Mouse (Mus musculus) heart, embryonic 15.5 days (tissue): ENCODE results near the gene Gtf3c2. TPM values are rescaled to one million over a fixed set of nuclear protein-coding genes. Genes with fewer than 3 reads are reported as not detected.
A peak's percentile ranks its signal among the peaks of the same experiment; 100 is the strongest.

ENCODE experiments used
- ATAC-seq: fragments of 200-750 bp; cut with Nextera tagmentation; replicated peaks from 2 replicates; pipeline ENCODE4 v1.8.0; 2017; ENCODE audit warnings: low read depth, moderate TSS enrichment; ENCODE audit not compliant: insufficient number of reproducible peaks, insufficient read depth, low FRiP score
- H3K27ac ChIP-seq: fragments of 300-500 bp; sonication (generic); 2 replicates; pipeline ENCODE4 v1.5.1; 2015; ENCODE audit warnings: mild to moderate bottlenecking, inconsistent platforms
- H3K27me3 ChIP-seq: fragments of 300-500 bp; sonication (generic); 2 replicates; pipeline ENCODE4 v1.6.1; 2015; ENCODE audit warnings: inconsistent platforms
- H3K36me3 ChIP-seq: fragments of 300-500 bp; sonication (generic); 2 replicates; pipeline ENCODE4 v1.6.1; 2015; ENCODE audit warnings: mild to moderate bottlenecking, inconsistent platforms
- H3K4me1 ChIP-seq: fragments of 300-500 bp; sonication (generic); replicated peaks from 2 replicates; pipeline ENCODE4 v1.6.1; 2015; ENCODE audit warnings: inconsistent platforms
- H3K4me2 ChIP-seq: fragments of 300-500 bp; sonication (generic); 2 replicates; pipeline ENCODE4 v1.6.1; 2015; ENCODE audit warnings: inconsistent platforms, mild to moderate bottlenecking, moderate library complexity
- H3K4me3 ChIP-seq: fragments of 300-500 bp; sonication (generic); 2 replicates; pipeline ENCODE4 v1.5.1; 2015; ENCODE audit warnings: mild to moderate bottlenecking, inconsistent platforms
- H3K9ac ChIP-seq: fragments of 300-500 bp; sonication (generic); 2 replicates; pipeline ENCODE4 v1.6.1; 2015; ENCODE audit warnings: mild to moderate bottlenecking, inconsistent platforms
- H3K9me3 ChIP-seq: fragments of 300-500 bp; sonication (generic); replicated peaks from 2 replicates; pipeline ENCODE4 v1.6.1; 2016; ENCODE audit warnings: inconsistent platforms
- WGBS: fragments of 180-500 bp; shearing (Covaris S2); methylation state at CpG from one replicate; pipeline ENCODE4 v1.1.7; 2015; ENCODE audit warnings: mixed read lengths; 5-methylcytosine and 5-hydroxymethylcytosine counted together
- polyA plus RNA-seq: library from polyadenylated mRNA; unstranded; fragments of >200 nt; fragmentation: Nextera tagmentation; extraction: Ambion mirVana; gene quantifications from 2 replicates; pipeline ENCODE4 v1.2.1, GENCODE M21; 2015

The Gtf3c2 gene
- polyA plus RNA-seq, 1 experiment from 2014 or later = 37.2 TPM

DNA sequence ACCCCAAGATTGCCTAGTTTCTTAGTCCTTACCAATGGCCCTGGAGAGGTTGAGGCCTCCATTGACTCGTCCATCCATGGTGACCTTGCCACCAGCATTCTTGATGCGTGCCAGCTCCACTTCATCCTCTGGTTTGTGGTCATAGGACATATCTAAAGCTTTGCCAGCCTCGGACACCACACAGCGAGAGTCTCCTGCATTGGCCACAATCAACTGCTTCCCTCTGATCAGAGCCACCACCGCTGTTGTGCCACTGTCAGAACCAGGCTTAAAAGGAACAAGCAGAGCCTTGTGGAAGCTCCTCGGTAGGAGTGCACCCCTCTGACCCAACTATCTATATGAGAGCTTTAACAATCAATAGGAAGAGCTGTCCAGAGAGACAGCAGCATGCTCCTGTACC, 24.5 kb upstream of the Gtf3c2 start:
- 90% methylated on average over 6 of the region's 6 CpGs for WGBS
- no peak for ATAC-seq
- H3K9me3 ChIP-seq = no peaks in the 10 kb centered on the region; the same call in 1 of the 2 replicates

DNA sequence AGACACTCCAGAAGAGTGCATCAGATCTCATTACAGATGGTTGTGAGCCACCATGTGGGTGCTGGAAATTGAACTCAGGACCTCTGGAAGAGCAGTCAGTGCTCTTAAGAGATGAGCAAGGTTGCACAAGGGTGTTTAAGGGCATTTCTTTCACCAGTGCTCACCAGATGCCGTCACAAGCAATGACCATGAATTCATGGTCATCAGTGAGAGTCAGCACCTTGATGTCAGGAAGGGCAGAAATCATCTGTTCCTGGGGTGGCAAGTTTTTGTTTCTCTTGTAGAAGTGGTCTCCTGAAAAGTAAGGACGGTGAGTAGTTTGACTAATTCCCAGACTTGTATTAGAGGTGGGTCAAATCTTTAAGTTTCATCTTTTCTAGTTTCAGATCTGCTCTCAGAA, 23.9 kb upstream of the Gtf3c2 start:
- H3K27me3 ChIP-seq = no peaks in the 10 kb centered on the region
- peaks cover 25% of the 10 kb centered on the region for H3K4me1 ChIP-seq
- no peaks in the 10 kb centered on the region; the same call in 1 of the 2 replicates for H3K9me3 ChIP-seq
- no peak overlapping the region for H3K4me2 ChIP-seq
- H3K9ac ChIP-seq = no peak overlapping the region
- 81% methylated on average over 2 of the region's 2 CpGs for WGBS
- H3K36me3 ChIP-seq = peaks cover 71% of the 10 kb centered on the region
- no peak for ATAC-seq
- H3K27ac ChIP-seq = no peak overlapping the region
- H3K4me3 ChIP-seq = no peak overlapping the region

More for the DNA sequence above, 24.5 kb upstream of the Gtf3c2 start:
- Histone ChIP-seq H3K4me2 (no peak overlapping the region), H3K9ac (no peak overlapping the region), H3K27me3 (no peaks in the 10 kb centered on the region), H3K36me3 (peaks cover 65% of the 10 kb centered on the region), H3K4me3 (no peak overlapping the region), H3K4me1 (peaks cover 25% of the 10 kb centered on the region), H3K27ac (no peak overlapping the region)

DNA sequence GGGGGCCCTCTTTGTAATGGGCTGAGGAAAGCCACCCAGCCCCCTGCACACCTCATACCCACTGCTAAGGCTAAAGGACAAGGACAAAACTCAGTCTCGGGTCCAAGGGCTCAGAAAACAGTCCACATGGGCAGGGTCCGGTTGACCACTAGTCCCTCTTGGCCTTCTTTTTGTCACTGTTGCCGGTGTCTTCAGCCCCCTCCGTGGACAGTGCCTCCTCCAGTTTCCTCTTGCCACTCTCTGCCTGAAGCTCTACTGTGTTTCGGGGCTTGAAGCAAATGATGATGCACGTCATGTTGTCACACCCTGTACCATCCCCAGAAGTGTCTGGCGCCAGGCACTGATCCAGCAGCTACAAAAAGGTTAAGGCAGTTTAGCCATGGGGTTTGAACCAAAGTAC, 23.0 kb upstream of the Gtf3c2 start:
- Histone ChIP-seq H3K4me1 (peaks cover 25% of the 10 kb centered on the region), H3K27me3 (no peaks in the 10 kb centered on the region), H3K27ac (peak overlapping the region; percentile 78), H3K9me3 (no peaks in the 10 kb centered on the region; the same call in 1 of the 2 replicates), H3K4me2 (peak overlapping the region; percentile 77), H3K4me3 (peak overlapping the region; percentile 74), H3K36me3 (peaks cover 74% of the 10 kb centered on the region), H3K9ac (no peak overlapping the region)
- WGBS = 85% methylated on average over 7 of the region's 7 CpGs
- ATAC-seq = no peak

DNA sequence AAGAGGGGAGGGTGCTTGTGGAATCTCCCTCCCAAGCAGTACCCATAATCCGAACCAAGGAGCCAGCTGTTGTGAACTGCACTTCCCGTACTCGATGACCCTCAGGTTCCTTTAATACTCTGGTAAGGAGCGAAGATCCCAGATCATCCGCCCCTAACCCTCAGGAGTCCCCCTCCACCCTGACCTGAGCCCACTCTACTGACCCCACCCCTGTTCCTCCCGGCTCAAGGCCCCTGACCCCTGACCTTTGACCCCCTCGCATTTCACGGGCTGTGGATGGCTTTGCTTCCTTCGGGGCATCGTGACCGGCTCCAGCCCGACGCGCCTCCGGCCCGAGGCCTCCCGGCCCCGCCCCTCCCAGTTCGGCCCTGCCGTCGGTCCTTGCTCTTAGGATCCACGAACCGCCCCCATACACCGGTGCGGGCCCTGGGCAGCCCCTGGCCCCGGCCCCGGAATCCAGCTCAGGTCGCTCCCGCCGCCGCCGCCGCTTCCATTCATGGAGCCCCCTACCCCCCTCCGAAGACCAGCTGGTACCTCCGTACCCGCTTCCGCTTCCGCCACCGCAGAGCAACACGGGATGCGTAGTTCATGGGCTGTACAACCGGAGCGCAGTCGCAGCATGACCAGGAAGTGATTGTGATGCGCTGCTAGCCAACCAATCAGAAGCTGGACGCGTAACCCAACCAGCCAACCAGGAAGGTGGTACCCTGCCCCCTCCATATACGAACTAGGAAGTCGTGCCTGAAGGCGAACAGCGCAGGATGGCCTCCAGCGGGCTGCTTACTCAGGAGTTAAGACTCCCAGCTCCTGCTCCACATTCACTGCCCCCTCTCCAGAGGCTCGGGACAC, 22.0 kb upstream of the Gtf3c2 start, which contains the start of gene Zfp513:
Zfp513 (minus strand) TSS at position 562 of the 849 bp plus-strand sequence.
- Histone ChIP-seq H3K9me3 (no peaks in the 10 kb centered on the region; the same call in 1 of the 2 replicates), H3K27ac (peak within 1 kb of the TSS; percentile 78), H3K36me3 (peaks cover 74% of the 10 kb centered on the region), H3K27me3 (no peaks in the 10 kb centered on the region), H3K4me3 (peak within 1 kb of the TSS; percentile 74), H3K4me1 (peaks cover 25% of the 10 kb centered on the region), H3K4me2 (peak within 1 kb of the TSS; percentile 77), H3K9ac (peak within 1 kb of the TSS; percentile 82)
- peak; percentile 97 for ATAC-seq
- under 1% methylated on average over 53 of the region's 53 CpGs for WGBS

DNA sequence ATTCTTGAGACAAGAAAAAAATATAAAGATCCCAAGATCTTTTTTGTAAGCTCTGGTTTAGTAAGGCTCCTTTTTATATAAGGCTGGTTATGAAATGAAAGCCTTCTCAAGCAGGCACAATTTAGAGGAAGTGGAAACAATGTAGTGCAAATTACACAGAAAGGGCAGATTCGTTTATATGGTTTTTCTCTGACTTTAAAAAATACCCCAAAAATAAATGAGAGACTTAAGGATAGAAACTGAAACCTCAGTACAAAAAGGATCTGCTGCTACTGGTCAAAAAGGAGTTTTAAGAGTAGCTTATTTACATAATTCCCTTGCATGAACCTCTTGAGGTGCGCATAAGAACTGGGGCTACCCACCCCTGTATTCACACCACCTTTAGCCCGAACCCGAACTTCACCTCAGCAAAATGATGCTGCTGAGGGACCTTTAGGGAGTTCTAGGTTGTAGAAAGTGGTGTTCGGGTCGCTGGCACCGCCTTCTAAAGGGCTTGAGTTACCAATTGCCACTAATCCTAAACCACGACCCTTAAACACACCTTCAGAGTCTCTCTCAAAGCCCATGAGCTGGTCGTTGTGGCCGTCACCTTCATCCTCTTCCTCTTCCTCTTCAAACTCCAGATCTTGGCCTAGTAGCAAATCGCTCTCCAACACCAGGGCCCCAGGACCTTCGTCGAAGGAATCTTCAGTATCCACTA, 21.2 kb upstream of the Gtf3c2 start:
- ATAC-seq = no peak
- Histone ChIP-seq H3K4me1 (peaks cover 25% of the 10 kb centered on the region), H3K27ac (peak overlapping the region; percentile 72), H3K36me3 (peaks cover 76% of the 10 kb centered on the region), H3K4me2 (peak overlapping the region; percentile 74), H3K4me3 (peak overlapping the region; percentile 74), H3K9ac (peak overlapping the region; percentile 82), H3K27me3 (no peaks in the 10 kb centered on the region), H3K9me3 (no peaks in the 10 kb centered on the region; the same call in 1 of the 2 replicates)
- 15% methylated on average over 13 of the region's 13 CpGs for WGBS

DNA sequence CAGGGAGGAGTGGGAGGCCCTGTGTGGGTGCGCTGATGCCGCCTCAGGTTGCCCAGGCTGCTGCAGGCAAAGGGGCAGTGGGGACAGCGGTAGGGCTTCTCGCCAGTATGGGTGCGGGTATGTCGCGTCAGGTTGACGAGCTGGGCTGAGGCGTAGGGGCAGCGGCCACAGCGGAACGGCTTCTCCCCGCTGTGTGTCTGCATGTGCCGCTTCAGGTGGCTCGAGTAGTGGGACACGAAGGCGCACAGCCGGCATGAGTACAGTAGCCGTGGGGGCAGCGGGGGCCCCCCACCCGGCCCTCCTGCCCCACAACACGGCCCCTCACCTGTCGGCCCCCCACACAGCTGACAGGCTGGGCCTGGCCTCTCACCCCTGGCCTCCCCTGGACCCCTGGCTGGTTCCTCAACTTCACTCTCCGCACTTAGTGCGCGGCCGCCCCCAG, 20.4 kb upstream of the Gtf3c2 start:
- Histone ChIP-seq H3K36me3 (peaks cover 77% of the 10 kb centered on the region), H3K9ac (0 out of 2 replicates have a peak overlapping the region, but pooled peaks have one; percentile 82), H3K4me1 (peaks cover 25% of the 10 kb centered on the region), H3K27me3 (no peaks in the 10 kb centered on the region), H3K4me3 (peak overlapping the region; percentile 74; the same call in 1 of the 2 replicates), H3K27ac (no peak overlapping the region), H3K4me2 (peak overlapping the region; percentile 74), H3K9me3 (no peaks in the 10 kb centered on the region; the same call in 1 of the 2 replicates)
- ATAC-seq = no peak
- WGBS = 84% methylated on average over 27 of the region's 27 CpGs

DNA sequence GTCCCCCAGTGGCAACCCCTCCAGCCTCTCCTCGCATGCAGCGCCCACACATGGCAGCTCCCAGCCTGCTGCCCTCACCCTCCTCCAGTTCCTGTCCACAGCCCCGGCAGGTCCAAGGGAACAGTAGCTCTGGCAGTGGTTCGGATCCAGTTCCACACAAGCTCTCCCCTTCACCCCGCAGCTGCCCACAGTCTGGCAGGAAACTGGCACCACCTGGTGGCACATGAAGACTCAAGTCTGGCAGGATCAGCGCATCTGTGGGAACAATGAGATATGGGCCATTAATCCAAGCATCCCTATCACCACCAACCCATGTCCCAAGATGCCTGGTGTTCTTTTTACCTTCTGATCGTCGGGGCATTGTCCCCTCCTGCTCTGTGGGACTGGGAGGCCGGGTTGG, 19.9 kb upstream of the Gtf3c2 start:
- 81% methylated on average over 9 of the region's 9 CpGs for WGBS
- no peak overlapping the region for H3K4me2 ChIP-seq
- H3K4me1 ChIP-seq = peaks cover 25% of the 10 kb centered on the region
- H3K9ac ChIP-seq = no peak overlapping the region
- 0 out of 2 replicates have a peak overlapping the region, but pooled peaks have one; percentile 74 for H3K4me3 ChIP-seq
- peaks cover 77% of the 10 kb centered on the region for H3K36me3 ChIP-seq
- ATAC-seq = no peak
- no peaks in the 10 kb centered on the region; the same call in 1 of the 2 replicates for H3K9me3 ChIP-seq
- H3K27me3 ChIP-seq = no peaks in the 10 kb centered on the region
- H3K27ac ChIP-seq = no peak overlapping the region

DNA sequence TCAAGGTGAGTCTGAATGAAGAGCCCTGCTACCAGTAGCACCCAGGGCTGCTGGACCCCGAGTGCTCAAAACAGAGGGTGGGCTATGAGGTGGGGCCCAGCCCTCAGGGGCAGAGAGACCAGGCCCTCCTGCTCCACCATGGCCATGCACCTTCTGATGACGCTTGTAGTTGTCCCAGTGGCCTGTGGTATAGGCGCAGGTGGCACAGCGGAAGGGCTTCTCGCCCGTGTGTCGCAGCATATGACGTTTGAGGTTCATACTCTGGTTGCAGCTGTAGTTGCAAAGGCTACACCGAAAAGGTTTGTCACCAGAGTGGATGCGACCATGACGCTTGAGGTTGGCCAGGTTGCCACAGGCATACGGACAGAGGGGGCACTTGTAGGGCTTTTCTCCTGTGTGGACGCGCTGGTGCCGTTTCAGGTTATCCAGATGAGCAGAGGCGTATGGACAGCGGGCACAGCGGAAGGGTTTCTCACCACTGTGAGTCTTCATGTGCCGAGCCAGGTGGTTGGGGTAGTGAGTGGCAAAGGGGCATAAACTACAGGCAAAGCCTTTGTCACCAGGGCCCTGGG, 19.5 kb upstream of the Gtf3c2 start:
- 90% methylated on average over 19 of the region's 19 CpGs for WGBS

DNA sequence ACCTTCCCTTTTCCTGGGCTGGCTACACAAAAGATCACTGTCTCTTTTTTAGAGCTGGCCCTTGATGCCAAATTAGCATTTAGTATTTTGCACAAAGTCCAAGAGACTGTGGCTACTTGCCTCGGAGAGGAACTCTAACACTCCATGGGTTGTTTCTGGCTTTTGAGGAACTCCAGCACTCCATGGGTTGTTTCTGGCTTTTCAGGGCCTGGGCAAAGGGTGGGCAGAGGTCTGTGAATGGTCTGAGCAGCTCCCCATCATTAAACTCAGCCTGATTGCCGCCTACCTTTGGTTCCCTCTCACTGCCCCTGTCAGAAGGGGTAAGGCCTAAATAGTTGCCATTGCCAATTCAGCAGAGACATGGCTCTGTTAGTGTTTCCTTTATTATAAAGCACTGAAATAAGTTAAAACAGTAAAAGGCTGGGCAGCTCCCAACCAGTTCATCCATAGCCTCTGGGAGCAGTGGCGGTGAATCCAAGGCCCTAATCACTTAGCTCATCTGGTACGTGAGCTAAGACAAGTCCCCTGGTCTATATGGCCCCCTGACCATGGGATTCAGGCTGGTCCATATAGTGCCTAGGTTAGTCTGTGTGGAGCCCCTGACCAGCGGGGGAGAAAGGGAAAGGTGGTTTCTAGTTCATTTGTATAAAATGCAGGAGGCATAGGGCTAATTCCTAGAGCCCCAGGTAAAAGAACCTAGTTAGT, 18.8 kb upstream of the Gtf3c2 start:
- H3K36me3 ChIP-seq = peaks cover 71% of the 10 kb centered on the region
- 84% methylated on average over 5 of the region's 5 CpGs for WGBS
- H3K4me3 ChIP-seq = no peak overlapping the region
- no peak for ATAC-seq
- no peaks in the 10 kb centered on the region for H3K27me3 ChIP-seq
- H3K27ac ChIP-seq = no peak overlapping the region
- H3K9me3 ChIP-seq = no peaks in the 10 kb centered on the region; the same call in 1 of the 2 replicates
- no peak overlapping the region for H3K4me2 ChIP-seq
- H3K4me1 ChIP-seq = peaks cover 35% of the 10 kb centered on the region
- H3K9ac ChIP-seq = no peak overlapping the region

More for the DNA sequence above, 19.5 kb upstream of the Gtf3c2 start:
- H3K4me3 ChIP-seq = no peak overlapping the region
- H3K4me1 ChIP-seq = peaks cover 29% of the 10 kb centered on the region
- no peaks in the 10 kb centered on the region for H3K27me3 ChIP-seq
- no peak for ATAC-seq
- no peaks in the 10 kb centered on the region; the same call in 1 of the 2 replicates for H3K9me3 ChIP-seq
- peaks cover 77% of the 10 kb centered on the region for H3K36me3 ChIP-seq
- H3K9ac ChIP-seq = no peak overlapping the region
- H3K27ac ChIP-seq = no peak overlapping the region
- H3K4me2 ChIP-seq = no peak overlapping the region

DNA sequence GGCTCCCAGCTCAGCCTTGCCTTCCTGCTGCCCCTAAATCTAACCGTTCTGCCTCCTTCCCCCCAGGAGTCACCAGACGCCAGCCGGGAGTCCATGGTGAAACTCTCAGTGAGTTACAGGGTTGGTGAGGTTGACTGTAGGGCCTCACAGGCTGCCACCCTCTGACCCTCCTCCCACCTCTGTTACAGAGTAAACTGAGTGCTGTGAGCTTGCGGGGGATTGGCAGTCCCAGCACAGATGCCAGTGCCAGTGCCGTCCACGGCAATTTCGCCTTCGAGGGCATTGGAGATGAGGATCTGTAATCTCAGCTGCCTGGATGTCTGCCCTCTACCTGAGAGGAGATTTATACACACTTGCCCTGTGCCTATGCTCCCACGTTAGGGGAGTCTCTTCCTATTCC, 18.2 kb upstream of the Gtf3c2 start:
- no peak for ATAC-seq
- Histone ChIP-seq H3K9ac (no peak overlapping the region), H3K4me3 (no peak overlapping the region), H3K36me3 (peaks cover 66% of the 10 kb centered on the region), H3K27ac (no peak overlapping the region), H3K9me3 (no peaks in the 10 kb centered on the region; the same call in 1 of the 2 replicates), H3K27me3 (no peaks in the 10 kb centered on the region), H3K4me2 (no peak overlapping the region), H3K4me1 (peaks cover 36% of the 10 kb centered on the region)
- WGBS = 76% methylated on average over 9 of the region's 9 CpGs
